Mouse (Mus musculus): ENCODE measurements around the gene Fkbp8. TPM values are rescaled to one million over a fixed set of nuclear protein-coding genes. Genes with fewer than 3 reads are reported as not detected.

The Fkbp8 gene
- polyA plus RNA-seq, 1 experiment from 2014 or later, result 252 TPM

- no peaks in the 10 kb centered on the region for H3K9me3 ChIP-seq (ENCODE audit: control insufficient read depth, low read length)
- H3K4me3 ChIP-seq (ENCODE audit: low read length), result no peak overlapping the region
- WGBS, result 92% methylated on average over 6 of the region's 6 CpGs
- H3K4me1 ChIP-seq (ENCODE audit: control insufficient read depth, insufficient read depth, low read length), result 0 out of 2 replicates have a peak, but pooled peaks cover 4% of the 10 kb centered on the region
- peaks cover 22% of the 10 kb centered on the region for H3K36me3 ChIP-seq (ENCODE audit: control insufficient read depth, insufficient read depth, low read length)
- no peak overlapping the region for H3K27ac ChIP-seq (ENCODE audit: low read depth, low read length)
- H3K9ac ChIP-seq (ENCODE audit: low read depth, low read length), result no peak overlapping the region
- H3K4me2 ChIP-seq (replicated peaks; ENCODE audit: low read depth, low read length), result no peak overlapping the region
- no peak for ATAC-seq (ENCODE audit: low FRiP score, low TSS enrichment)
- H3K27me3 ChIP-seq (ENCODE audit: control insufficient read depth, insufficient read depth, low read length), result no peaks in the 10 kb centered on the region
Measured at GRCm38 (mm10) chr8:70519043-70519442, 8.5 kb upstream of the Fkbp8 start.

GRCm38 (mm10) chr8:70519606-70520005 is 7.9 kb upstream of the Fkbp8 start:
- H3K4me3 ChIP-seq (ENCODE audit: low read length), result no peak overlapping the region
- no peak overlapping the region for H3K4me2 ChIP-seq (replicated peaks; ENCODE audit: low read depth, low read length)
- H3K4me1 ChIP-seq (ENCODE audit: control insufficient read depth, insufficient read depth, low read length), result 0 out of 2 replicates have a peak, but pooled peaks cover 4% of the 10 kb centered on the region
- H3K27ac ChIP-seq (ENCODE audit: low read depth, low read length), result no peak overlapping the region
- no peaks in the 10 kb centered on the region for H3K9me3 ChIP-seq (ENCODE audit: control insufficient read depth, low read length)
- H3K36me3 ChIP-seq (ENCODE audit: control insufficient read depth, insufficient read depth, low read length), result peaks cover 17% of the 10 kb centered on the region; the same call in 1 of the 2 replicates
- H3K9ac ChIP-seq (ENCODE audit: low read depth, low read length), result no peak overlapping the region
- 63% methylated on average over 2 of the region's 2 CpGs for WGBS
- H3K27me3 ChIP-seq (ENCODE audit: control insufficient read depth, insufficient read depth, low read length), result no peaks in the 10 kb centered on the region
- ATAC-seq (ENCODE audit: low FRiP score, low TSS enrichment), result no peak

GRCm38 (mm10) chr8:70522592-70523403 is 4.7 kb upstream of the Fkbp8 start:
- Histone ChIP-seq H3K9me3 (ENCODE audit: control insufficient read depth, low read length) (no peaks in the 10 kb centered on the region), H3K4me3 (ENCODE audit: low read length) (peak overlapping the region; percentile 80), H3K9ac (ENCODE audit: low read depth, low read length) (peak overlapping the region; percentile 76), H3K27ac (ENCODE audit: low read depth, low read length) (peak overlapping the region; percentile 51), H3K4me2 (replicated peaks; ENCODE audit: low read depth, low read length) (peak overlapping the region; percentile 53), H3K27me3 (ENCODE audit: control insufficient read depth, insufficient read depth, low read length) (no peaks in the 10 kb centered on the region), H3K4me1 (ENCODE audit: control insufficient read depth, insufficient read depth, low read length) (peaks cover 8% of the 10 kb centered on the region; the same call in 1 of the 2 replicates), H3K36me3 (ENCODE audit: control insufficient read depth, insufficient read depth, low read length) (peaks cover 3% of the 10 kb centered on the region; the same call in 1 of the 2 replicates)
- ATAC-seq (ENCODE audit: low FRiP score, low TSS enrichment), result peak; percentile 86
- WGBS, result under 1% methylated on average over 50 of the region's 51 CpGs

DNA sequence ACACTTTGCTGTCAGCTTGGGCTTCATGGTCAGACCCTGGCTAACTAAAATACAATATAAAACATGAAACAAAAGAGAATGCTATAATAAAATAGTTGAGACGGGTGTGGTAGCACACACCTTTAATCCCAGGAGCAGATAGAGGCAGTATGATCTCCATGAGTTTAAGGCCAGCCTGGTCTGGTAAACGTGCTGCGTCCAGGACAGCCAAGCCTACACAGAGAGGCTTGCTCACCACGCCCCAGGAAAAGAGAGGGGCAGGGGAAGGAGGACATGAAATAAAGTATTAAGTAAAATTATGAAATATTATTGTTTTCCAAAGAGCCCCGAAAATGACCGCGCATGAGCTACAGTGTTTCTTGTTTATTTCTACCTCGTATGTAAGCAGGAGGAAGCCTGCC is 413 bp upstream of the Fkbp8 start:
- H3K4me1 ChIP-seq (ENCODE audit: control insufficient read depth, insufficient read depth, low read length), result peaks cover 21% of the 10 kb centered on the region
- no peaks in the 10 kb centered on the region for H3K9me3 ChIP-seq (ENCODE audit: control insufficient read depth, low read length)
- no peak for ATAC-seq (ENCODE audit: low FRiP score, low TSS enrichment)
- peak overlapping the region; percentile 94 for H3K9ac ChIP-seq (ENCODE audit: low read depth, low read length)
- peak overlapping the region; percentile 58 for H3K4me2 ChIP-seq (replicated peaks; ENCODE audit: low read depth, low read length)
- H3K4me3 ChIP-seq (ENCODE audit: low read length), result peak overlapping the region; percentile 76
- H3K27ac ChIP-seq (ENCODE audit: low read depth, low read length), result 0 out of 2 replicates have a peak overlapping the region, but pooled peaks have one; percentile 73
- WGBS, result 4% methylated on average over 8 of the region's 8 CpGs
- H3K27me3 ChIP-seq (ENCODE audit: control insufficient read depth, insufficient read depth, low read length), result no peaks in the 10 kb centered on the region
- H3K36me3 ChIP-seq (ENCODE audit: control insufficient read depth, insufficient read depth, low read length), result peaks cover 24% of the 10 kb centered on the region

DNA sequence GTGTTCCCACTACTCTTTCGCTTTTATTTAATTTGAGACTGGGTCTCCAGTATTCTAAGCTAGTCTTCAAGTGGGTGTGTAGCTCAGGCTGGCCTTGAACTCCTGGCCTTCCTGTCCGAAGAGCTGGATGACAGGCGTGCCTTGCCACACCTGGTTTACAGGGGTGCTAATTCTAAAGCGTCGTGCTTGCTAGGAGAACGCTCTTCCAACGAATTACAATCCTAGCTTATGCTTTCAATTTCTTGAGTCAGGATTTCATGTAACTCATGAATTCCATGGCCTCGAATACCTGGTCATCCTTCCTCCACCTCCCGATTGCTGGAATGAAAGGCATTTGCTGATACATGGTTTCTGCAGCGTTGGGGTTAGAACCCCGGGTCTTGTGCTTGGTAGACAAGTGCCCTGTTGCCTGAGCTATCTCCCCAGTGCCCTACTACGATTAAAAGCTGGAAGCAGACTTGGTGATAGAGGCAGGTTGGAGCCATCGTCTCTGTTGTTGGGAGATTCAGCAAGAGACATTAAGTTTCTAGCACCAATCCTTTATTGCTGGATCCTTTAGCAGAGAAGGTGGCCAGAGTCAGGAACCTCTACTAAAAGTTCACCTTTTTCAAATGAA is 766 bp downstream of the Fkbp8 start:
- H3K4me2 ChIP-seq (replicated peaks; ENCODE audit: low read depth, low read length), result peak overlapping the region; percentile 58
- H3K4me1 ChIP-seq (ENCODE audit: control insufficient read depth, insufficient read depth, low read length), result peaks cover 17% of the 10 kb centered on the region
- H3K36me3 ChIP-seq (ENCODE audit: control insufficient read depth, insufficient read depth, low read length), result peaks cover 32% of the 10 kb centered on the region
- no peaks in the 10 kb centered on the region for H3K9me3 ChIP-seq (ENCODE audit: control insufficient read depth, low read length)
- WGBS, result 31% methylated on average over 13 of the region's 13 CpGs
- peak overlapping the region; percentile 73 for H3K27ac ChIP-seq (ENCODE audit: low read depth, low read length)
- H3K27me3 ChIP-seq (ENCODE audit: control insufficient read depth, insufficient read depth, low read length), result no peaks in the 10 kb centered on the region
- H3K4me3 ChIP-seq (ENCODE audit: low read length), result peak overlapping the region; percentile 76
- no peak for ATAC-seq (ENCODE audit: low FRiP score, low TSS enrichment)
- peak overlapping the region; percentile 94 for H3K9ac ChIP-seq (ENCODE audit: low read depth, low read length)

GRCm38 (mm10) chr8:70529299-70529698 is 1.8 kb downstream of the Fkbp8 start:
- Histone ChIP-seq H3K9me3 (ENCODE audit: control insufficient read depth, low read length) (no peaks in the 10 kb centered on the region), H3K4me1 (ENCODE audit: control insufficient read depth, insufficient read depth, low read length) (peaks cover 17% of the 10 kb centered on the region), H3K9ac (ENCODE audit: low read depth, low read length) (no peak overlapping the region), H3K27ac (ENCODE audit: low read depth, low read length) (no peak overlapping the region), H3K36me3 (ENCODE audit: control insufficient read depth, insufficient read depth, low read length) (peaks cover 41% of the 10 kb centered on the region), H3K27me3 (ENCODE audit: control insufficient read depth, insufficient read depth, low read length) (no peaks in the 10 kb centered on the region), H3K4me3 (ENCODE audit: low read length) (no peak overlapping the region), H3K4me2 (replicated peaks; ENCODE audit: low read depth, low read length) (no peak overlapping the region)
- ATAC-seq (ENCODE audit: low FRiP score, low TSS enrichment), result no peak
- 93% methylated on average over 5 of the region's 5 CpGs for WGBS

- ATAC-seq (ENCODE audit: low FRiP score, low TSS enrichment), result no peak
- Histone ChIP-seq H3K4me1 (ENCODE audit: control insufficient read depth, insufficient read depth, low read length) (peaks cover 17% of the 10 kb centered on the region), H3K4me2 (replicated peaks; ENCODE audit: low read depth, low read length) (no peak overlapping the region), H3K4me3 (ENCODE audit: low read length) (no peak overlapping the region), H3K27ac (ENCODE audit: low read depth, low read length) (no peak overlapping the region), H3K27me3 (ENCODE audit: control insufficient read depth, insufficient read depth, low read length) (no peaks in the 10 kb centered on the region), H3K9ac (ENCODE audit: low read depth, low read length) (no peak overlapping the region), H3K9me3 (ENCODE audit: control insufficient read depth, low read length) (no peaks in the 10 kb centered on the region), H3K36me3 (ENCODE audit: control insufficient read depth, insufficient read depth, low read length) (peaks cover 46% of the 10 kb centered on the region)
- WGBS, result 96% methylated on average over 3 of the region's 3 CpGs
Measured at GRCm38 (mm10) chr8:70529741-70530161, 2.2 kb downstream of the Fkbp8 start.

DNA sequence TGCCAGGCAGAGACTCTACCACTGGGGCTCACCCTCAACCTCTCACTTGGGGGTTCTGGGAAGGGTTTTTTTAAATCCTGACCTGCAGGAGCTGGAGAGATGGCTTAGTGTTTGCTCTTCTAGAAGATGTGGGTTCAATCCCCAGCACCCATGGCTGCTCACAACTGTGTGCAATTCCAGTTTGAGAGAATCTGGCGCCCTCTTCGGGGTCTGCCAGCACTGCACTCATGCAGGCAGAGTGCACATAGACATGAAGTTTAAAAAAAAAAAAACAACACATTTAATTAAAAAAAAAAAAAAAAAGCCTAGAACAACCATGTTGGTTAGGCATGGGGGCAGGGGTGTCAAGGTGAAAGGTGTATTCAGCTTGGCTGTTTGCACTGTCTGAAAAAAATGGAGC is 2.8 kb downstream of the Fkbp8 start:
- peaks cover 17% of the 10 kb centered on the region for H3K4me1 ChIP-seq (ENCODE audit: control insufficient read depth, insufficient read depth, low read length)
- no peak overlapping the region for H3K4me3 ChIP-seq (ENCODE audit: low read length)
- H3K9me3 ChIP-seq (ENCODE audit: control insufficient read depth, low read length), result no peaks in the 10 kb centered on the region
- H3K36me3 ChIP-seq (ENCODE audit: control insufficient read depth, insufficient read depth, low read length), result peaks cover 51% of the 10 kb centered on the region
- no peaks in the 10 kb centered on the region for H3K27me3 ChIP-seq (ENCODE audit: control insufficient read depth, insufficient read depth, low read length)
- no peak for ATAC-seq (ENCODE audit: low FRiP score, low TSS enrichment)
- WGBS, result 94% methylated on average over 2 of the region's 2 CpGs
- H3K27ac ChIP-seq (ENCODE audit: low read depth, low read length), result no peak overlapping the region
- no peak overlapping the region for H3K9ac ChIP-seq (ENCODE audit: low read depth, low read length)
- no peak overlapping the region for H3K4me2 ChIP-seq (replicated peaks; ENCODE audit: low read depth, low read length)

DNA sequence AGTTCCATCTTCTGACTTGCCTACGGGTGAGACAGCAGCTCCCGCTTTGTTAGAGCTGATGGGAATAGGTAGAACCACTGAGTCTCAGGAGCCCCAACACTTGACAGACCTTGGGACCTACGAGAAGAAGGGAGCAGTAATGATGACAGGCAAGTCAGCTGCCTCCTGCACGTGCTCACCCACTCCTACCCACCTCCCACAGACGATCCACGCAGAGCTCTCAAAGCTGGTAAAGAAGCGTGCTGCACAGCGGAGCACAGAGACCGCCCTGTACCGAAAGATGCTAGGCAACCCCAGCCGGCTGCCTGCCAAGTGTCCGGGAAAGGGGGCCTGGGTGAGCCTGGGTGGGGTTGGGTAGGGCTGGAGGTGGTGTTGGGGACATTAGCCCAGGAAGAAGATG is 6.8 kb downstream of the Fkbp8 start:
- peaks cover 69% of the 10 kb centered on the region for H3K36me3 ChIP-seq (ENCODE audit: control insufficient read depth, insufficient read depth, low read length)
- WGBS, result 94% methylated on average over 12 of the region's 12 CpGs

More for the DNA sequence above, 6.8 kb downstream of the Fkbp8 start:
- Histone ChIP-seq H3K27me3 (ENCODE audit: control insufficient read depth, insufficient read depth, low read length) (no peaks in the 10 kb centered on the region), H3K4me1 (ENCODE audit: control insufficient read depth, insufficient read depth, low read length) (0 out of 2 replicates have a peak, but pooled peaks cover 3% of the 10 kb centered on the region), H3K9ac (ENCODE audit: low read depth, low read length) (0 out of 2 replicates have a peak overlapping the region, but pooled peaks have one; percentile 12), H3K4me3 (ENCODE audit: low read length) (no peak overlapping the region), H3K9me3 (ENCODE audit: control insufficient read depth, low read length) (no peaks in the 10 kb centered on the region), H3K27ac (ENCODE audit: low read depth, low read length) (no peak overlapping the region), H3K4me2 (replicated peaks; ENCODE audit: low read depth, low read length) (no peak overlapping the region)
- no peak for ATAC-seq (ENCODE audit: low FRiP score, low TSS enrichment)
